Mouse (Mus musculus) urinary bladder, postnatal 10 days (tissue): Measurements from ENCODE around the gene Rpap1.
"Not testable (repeated sequence)": the region's sequence is repeated elsewhere in the genome, so short reads cannot be mapped to it uniquely, and the experiment has no call there.

ENCODE experiments used
- DNase-seq: peaks from one replicate; pipeline ENCODE4 v3.0.0; 2022; ENCODE audit warnings: low spot score

Gene Rpap1

DNA sequence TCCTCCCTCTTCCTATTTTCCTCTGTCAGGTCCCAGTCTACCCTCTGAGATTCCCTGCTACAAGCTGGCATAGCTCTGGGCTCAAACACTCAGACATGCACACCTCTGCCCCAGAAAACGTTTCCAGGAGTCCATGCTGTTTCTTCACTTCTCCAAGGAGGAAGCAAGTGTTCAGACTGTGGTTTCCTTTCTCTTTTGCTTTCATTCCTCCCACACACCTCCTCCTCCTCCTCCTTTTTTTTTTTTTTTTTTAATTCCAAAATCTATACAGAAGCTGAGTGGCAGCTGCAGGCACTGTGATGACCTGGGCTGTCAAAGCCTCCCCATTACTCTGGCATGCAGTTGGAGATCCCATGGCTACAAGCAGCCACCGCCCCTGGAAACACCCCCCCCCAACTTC, 46.8 kb downstream of the Rpap1 start:
- DNase-seq = no peak

DNA sequence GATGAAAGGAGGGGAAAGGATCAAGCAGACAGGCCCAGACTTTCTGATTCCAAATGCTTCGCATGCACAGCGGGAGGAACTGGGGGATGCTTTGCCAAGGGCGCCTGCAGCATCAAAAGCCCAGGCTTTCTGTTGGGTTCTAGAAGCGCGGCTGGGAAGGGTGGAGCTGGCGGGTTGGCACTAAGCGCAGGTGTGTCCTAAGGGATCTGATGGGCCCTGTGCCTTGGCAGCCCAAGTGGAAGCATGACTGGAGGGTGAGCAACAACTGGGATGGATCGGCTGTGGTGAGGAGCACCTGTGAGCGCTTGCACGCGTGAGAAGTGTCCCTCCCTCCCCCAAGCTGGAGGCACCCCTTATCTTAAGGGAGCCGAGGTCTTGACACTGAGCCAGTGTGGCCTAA, 50.2 kb downstream of the Rpap1 start:
- DNase-seq = no peak

DNA sequence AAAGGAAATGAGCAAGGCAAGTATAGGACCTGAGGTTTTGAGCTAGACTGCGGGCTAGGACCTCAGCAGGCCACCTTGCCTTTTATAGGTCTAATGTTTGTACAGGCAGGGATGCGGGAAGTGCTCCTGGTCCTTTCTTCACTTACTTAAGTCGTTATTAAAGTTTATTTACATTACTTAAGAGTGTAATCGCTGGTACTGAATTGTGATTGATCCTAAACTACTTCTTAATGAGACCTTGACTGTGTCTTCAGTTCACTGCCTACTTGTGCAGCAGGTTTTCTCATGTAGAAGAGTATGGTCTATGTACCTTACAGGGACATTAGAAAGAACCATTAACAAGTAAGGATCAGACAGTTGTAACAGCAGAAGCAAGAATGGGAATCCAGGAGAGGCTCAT, 56.6 kb downstream of the Rpap1 start:
- no peak for DNase-seq

DNA sequence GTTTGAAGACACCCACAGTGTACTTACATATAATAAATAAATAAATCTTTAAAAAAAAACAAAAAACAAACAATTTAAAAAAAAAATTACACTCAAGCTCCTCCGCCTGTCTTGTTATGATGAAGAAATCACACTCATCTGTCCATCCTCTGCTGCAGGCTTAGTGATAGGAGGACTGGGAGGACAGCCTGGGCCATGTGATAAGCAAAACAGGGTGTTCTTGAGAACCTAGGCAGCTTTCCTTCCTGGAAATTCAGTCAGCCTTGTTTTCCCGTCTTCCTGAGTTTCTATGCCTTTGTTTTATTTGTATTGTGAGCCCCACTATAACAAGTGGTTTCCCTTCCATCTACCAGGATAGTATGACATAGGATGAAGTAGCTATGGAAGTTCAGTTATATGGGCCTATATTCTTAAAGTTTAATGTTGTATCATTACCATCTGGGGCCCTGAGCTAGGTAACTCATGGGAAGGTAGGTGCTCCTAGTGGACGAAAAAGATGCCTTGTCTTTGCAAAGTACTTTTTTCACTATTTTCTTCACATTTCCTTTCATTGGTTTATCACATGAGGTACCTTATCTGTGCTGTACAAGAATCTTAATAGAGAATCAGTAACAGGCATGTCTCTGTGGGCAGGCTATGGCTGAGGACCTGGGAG, 59.4 kb downstream of the Rpap1 start:
- no peak for DNase-seq

DNA sequence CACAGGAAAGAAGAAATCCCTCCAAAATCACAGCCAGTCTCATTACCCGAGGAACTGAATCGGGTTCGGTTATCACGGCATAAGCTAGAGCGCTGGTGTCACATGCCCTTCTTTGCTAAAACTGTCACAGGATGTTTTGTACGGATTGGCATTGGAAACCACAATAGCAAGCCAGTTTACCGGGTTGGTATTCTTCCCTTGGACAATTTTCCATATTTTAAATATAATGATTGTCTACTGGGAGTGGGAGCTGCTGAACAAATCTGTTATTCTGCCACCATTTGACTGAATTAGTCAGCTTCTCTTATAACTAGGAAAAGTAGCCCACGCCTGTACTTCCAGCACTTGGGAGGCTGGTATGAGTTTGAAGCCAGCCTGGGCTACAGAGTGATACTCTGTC, 66.3 kb downstream of the Rpap1 start:
- no peak for DNase-seq

DNA sequence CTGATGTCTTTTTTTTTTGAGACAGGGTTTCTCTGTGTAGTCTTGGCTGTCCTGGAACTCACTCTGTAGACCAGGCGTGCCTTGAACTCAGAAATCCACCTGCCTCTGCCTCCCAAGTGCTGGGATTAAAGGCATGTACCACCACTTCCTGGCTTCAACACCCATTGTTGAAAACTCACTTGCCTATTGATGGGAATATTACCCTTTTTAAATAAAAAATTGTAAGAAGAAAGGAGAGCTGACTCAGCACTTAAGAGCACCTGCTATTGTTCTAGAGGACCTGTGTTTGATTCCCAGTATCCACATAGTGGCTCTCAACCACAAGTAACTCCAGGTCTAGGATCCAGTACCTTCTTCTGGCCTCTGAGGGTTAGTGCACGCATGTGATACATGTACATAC, 71.5 kb downstream of the Rpap1 start:
- not testable (repeated sequence) for DNase-seq
